Mouse (Mus musculus): ENCODE measurements around the gene Rpl34. TPM values are rescaled to one million over a fixed set of nuclear protein-coding genes. Genes with fewer than 3 reads are reported as not detected.

Rpl34 gene
- total RNA-seq (2014; fragmentation: Nextera tagmentation) (257 and 272 TPM in 2 replicates), total RNA-seq (2017) (454 and 597 TPM in 2 replicates), polyA plus RNA-seq (2012) (99.8 and 105 TPM in 2 replicates)

DNA sequence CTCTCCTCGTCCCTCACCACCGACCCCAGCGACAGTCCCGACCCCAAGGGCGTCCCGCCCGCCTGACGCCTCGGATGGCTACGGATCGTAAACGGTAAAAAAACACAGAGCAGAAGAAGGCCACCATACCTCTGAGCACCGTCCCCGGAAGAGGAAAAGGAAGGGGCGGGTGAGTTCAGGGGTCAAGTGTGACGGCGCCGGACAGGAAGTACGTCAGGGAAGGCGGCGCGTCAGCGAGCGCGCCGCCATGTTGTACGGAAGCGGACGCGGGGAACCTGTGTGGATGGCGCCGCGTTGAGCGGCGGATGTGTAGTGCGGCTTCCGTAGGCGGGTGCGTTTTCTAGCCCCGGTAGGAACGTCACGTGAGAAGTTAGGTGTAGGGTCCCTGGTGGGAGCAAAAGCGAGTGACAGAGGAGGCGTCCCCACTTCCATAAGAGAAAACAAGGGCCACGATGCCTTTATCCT lies at the start of gene Rpl34:
Rpl34 (minus strand) TSS at position 210 of the 465 bp plus-strand sequence.
- no peaks in the 10 kb centered on the region for H3K27me3 ChIP-seq (ENCODE audit: insufficient read depth, low read length)
- DNase-seq (ENCODE audit: low spot score) (peak; percentile 87), ATAC-seq (ENCODE audit: extremely low read depth, insufficient number of reproducible peaks, low FRiP score, poor library complexity, severe bottlenecking) (peak; percentile 93)
- peaks cover 25% of the 10 kb centered on the region for H3K4me1 ChIP-seq (ENCODE audit: insufficient read depth, low read depth, low read length)
- peaks cover 42% of the 10 kb centered on the region for H3K36me3 ChIP-seq (replicated peaks)
- peak within 1 kb of the TSS; percentile 91 for H3K4me3 ChIP-seq (ENCODE audit: low read depth, low read length)
- TF ChIP-seq POLR2AphosphoS5 (IDR thresholded peaks at IDR 0.05; ENCODE audit: insufficient replicate concordance, low read depth, low read length) (no peak), GATA1 (IDR thresholded peaks at IDR 0.05; ENCODE audit: borderline replicate concordance, low read length) (no peak), TAL1 (conservative IDR thresholded peaks at IDR 0.05; ENCODE audit: low read depth, low read length) (no peak), GATA2 (IDR thresholded peaks at IDR 0.05; ENCODE audit: borderline replicate concordance, low read depth, low read length) (no peak), CTCF (IDR thresholded peaks at IDR 0.05; ENCODE audit: low read depth, low read length) (no peak)
- no peaks in the 10 kb centered on the region for H3K9me3 ChIP-seq (replicated peaks)

GRCm38 (mm10) chr3:130768172-130768571 lies 38.0 kb upstream of the Rpl34 start:
- peaks cover 8% of the 10 kb centered on the region; the same call in 1 of the 2 replicates for H3K9me3 ChIP-seq (replicated peaks)
- H3K4me3 ChIP-seq (ENCODE audit: low read depth, low read length), result no peak overlapping the region
- TF ChIP-seq POLR2AphosphoS5 (IDR thresholded peaks at IDR 0.05; ENCODE audit: insufficient replicate concordance, low read depth, low read length) (no peak), GATA2 (IDR thresholded peaks at IDR 0.05; ENCODE audit: borderline replicate concordance, low read depth, low read length) (no peak), CTCF (IDR thresholded peaks at IDR 0.05; ENCODE audit: low read depth, low read length) (no peak), TAL1 (conservative IDR thresholded peaks at IDR 0.05; ENCODE audit: low read depth, low read length) (no peak), GATA1 (IDR thresholded peaks at IDR 0.05; ENCODE audit: borderline replicate concordance, low read length) (no peak)
- no peaks in the 10 kb centered on the region for H3K27me3 ChIP-seq (ENCODE audit: insufficient read depth, low read length)
- no peak for DNase-seq (ENCODE audit: low spot score)
- no peaks in the 10 kb centered on the region for H3K36me3 ChIP-seq (replicated peaks)
- no peaks in the 10 kb centered on the region for H3K4me1 ChIP-seq (ENCODE audit: insufficient read depth, low read depth, low read length)
- ATAC-seq (ENCODE audit: extremely low read depth, insufficient number of reproducible peaks, low FRiP score, poor library complexity, severe bottlenecking), result no peak

GRCm38 (mm10) chr3:130764091-130764490 lies 33.9 kb upstream of the Rpl34 start:
- ATAC-seq (ENCODE audit: extremely low read depth, insufficient number of reproducible peaks, low FRiP score, poor library complexity, severe bottlenecking) (no peak), DNase-seq (ENCODE audit: low spot score) (no peak)
- H3K4me3 ChIP-seq (ENCODE audit: low read depth, low read length), result no peak overlapping the region
- H3K9me3 ChIP-seq (replicated peaks), result peaks cover 11% of the 10 kb centered on the region
- no peaks in the 10 kb centered on the region for H3K36me3 ChIP-seq (replicated peaks)
- no peaks in the 10 kb centered on the region for H3K4me1 ChIP-seq (ENCODE audit: insufficient read depth, low read depth, low read length)
- TF ChIP-seq TAL1 (conservative IDR thresholded peaks at IDR 0.05; ENCODE audit: low read depth, low read length), result no peak
- TF ChIP-seq GATA1 (IDR thresholded peaks at IDR 0.05; ENCODE audit: borderline replicate concordance, low read length), result no peak
- no peak for TF ChIP-seq POLR2AphosphoS5 (IDR thresholded peaks at IDR 0.05; ENCODE audit: insufficient replicate concordance, low read depth, low read length)
- no peak for TF ChIP-seq CTCF (IDR thresholded peaks at IDR 0.05; ENCODE audit: low read depth, low read length)
- H3K27me3 ChIP-seq (ENCODE audit: insufficient read depth, low read length), result no peaks in the 10 kb centered on the region

- TF ChIP-seq POLR2AphosphoS5 (IDR thresholded peaks at IDR 0.05; ENCODE audit: insufficient replicate concordance, low read depth, low read length) (no peak), GATA1 (IDR thresholded peaks at IDR 0.05; ENCODE audit: borderline replicate concordance, low read length) (no peak), CTCF (IDR thresholded peaks at IDR 0.05; ENCODE audit: low read depth, low read length) (no peak), TAL1 (conservative IDR thresholded peaks at IDR 0.05; ENCODE audit: low read depth, low read length) (no peak), GATA2 (IDR thresholded peaks at IDR 0.05; ENCODE audit: borderline replicate concordance, low read depth, low read length) (no peak)
- H3K4me1 ChIP-seq (ENCODE audit: insufficient read depth, low read depth, low read length), result no peaks in the 10 kb centered on the region
- no peak for ATAC-seq (ENCODE audit: extremely low read depth, insufficient number of reproducible peaks, low FRiP score, poor library complexity, severe bottlenecking)
- DNase-seq (ENCODE audit: low spot score), result no peak
- no peak overlapping the region for H3K4me3 ChIP-seq (ENCODE audit: low read depth, low read length)
- H3K9me3 ChIP-seq (replicated peaks), result peaks cover 17% of the 10 kb centered on the region
- H3K27me3 ChIP-seq (ENCODE audit: insufficient read depth, low read length), result no peaks in the 10 kb centered on the region
- H3K36me3 ChIP-seq (replicated peaks), result no peaks in the 10 kb centered on the region
Measured at GRCm38 (mm10) chr3:130760711-130761435, 30.7 kb upstream of the Rpl34 start.

GRCm38 (mm10) chr3:130758157-130758841 lies 28.1 kb upstream of the Rpl34 start:
- no peak for ATAC-seq (ENCODE audit: extremely low read depth, insufficient number of reproducible peaks, low FRiP score, poor library complexity, severe bottlenecking)
- Histone ChIP-seq H3K4me3 (ENCODE audit: low read depth, low read length) (no peak overlapping the region), H3K27me3 (ENCODE audit: insufficient read depth, low read length) (no peaks in the 10 kb centered on the region; the same call in 1 of the 2 replicates), H3K9me3 (replicated peaks) (peaks cover 12% of the 10 kb centered on the region), H3K36me3 (replicated peaks) (no peaks in the 10 kb centered on the region), H3K4me1 (ENCODE audit: insufficient read depth, low read depth, low read length) (no peaks in the 10 kb centered on the region)
- no peak for DNase-seq (ENCODE audit: low spot score)
- TF ChIP-seq GATA2 (IDR thresholded peaks at IDR 0.05; ENCODE audit: borderline replicate concordance, low read depth, low read length), result no peak
- TF ChIP-seq POLR2AphosphoS5 (IDR thresholded peaks at IDR 0.05; ENCODE audit: insufficient replicate concordance, low read depth, low read length), result no peak
- no peak for TF ChIP-seq TAL1 (conservative IDR thresholded peaks at IDR 0.05; ENCODE audit: low read depth, low read length)
- TF ChIP-seq GATA1 (IDR thresholded peaks at IDR 0.05; ENCODE audit: borderline replicate concordance, low read length), result no peak
- no peak for TF ChIP-seq CTCF (IDR thresholded peaks at IDR 0.05; ENCODE audit: low read depth, low read length)

All from G1E (cell line).